ENCODE assay signal across 13 mouse cellular contexts in genomic region chr8:127885831-127886230, GRCm38 (mm10).
DNase-seq lines count a peak whose midpoint lies in the region; ATAC-seq lines count a peak whose summit lies in the region.
"Had no signal": no experiment of that assay in that cellular context is flagged by ENCODE, and none has a peak within 500 bp of the region (broad histone marks: within the 10 kb centered on the region; RNA-seq: fewer than 3 reads in every experiment).

No protein-coding gene starts in this region.

- ATAC-seq in CD4-positive, CD25-positive, alpha-beta regulatory T cell, adult 4 months: peak; percentile 34
- ATAC-seq in cerebellum, adult (ENCODE audit: insufficient number of reproducible peaks, low FRiP score, low TSS enrichment): no peak
- ATAC-seq: inflammation-experienced regulatory T-cells, adult 6 months had no signal

- peak; percentile 26 for DNase-seq in heart, adult 8-10 months (ENCODE audit: low spot score)
- no peak for DNase-seq in heart, postnatal 36 days
- peak; percentile 61 for DNase-seq in embryo, embryonic 10.5 days (ENCODE audit: low spot score)
- peak; percentile 39 for DNase-seq in lung, postnatal 10 days
- no peak for DNase-seq in thymus, postnatal 4 days
- no peak for DNase-seq in cerebellum, adult 18-20 months
- DNase-seq: adrenal gland, postnatal 36 days; cerebellum, adult 9-11 months; midbrain, embryonic 14.5 days; thymus, adult 2 months had no signal

- intact Hi-C loops in heart, postnatal 36 days (cut with DNase I): no loop called here

Comparison
In these comparisons a context has a peak if more than half of its experiments do, and no peak if none do; other contexts are left out.
1. DNase-seq: peak in heart, adult 8-10 months (single experiment), embryo, embryonic 10.5 days (single experiment) and lung, postnatal 10 days (single experiment); none in heart, postnatal 36 days (0 of 2), thymus, postnatal 4 days (single experiment) and cerebellum, adult 18-20 months (0 of 2).